Mouse (Mus musculus): ENCODE data around the gene Ccpg1.

DNA sequence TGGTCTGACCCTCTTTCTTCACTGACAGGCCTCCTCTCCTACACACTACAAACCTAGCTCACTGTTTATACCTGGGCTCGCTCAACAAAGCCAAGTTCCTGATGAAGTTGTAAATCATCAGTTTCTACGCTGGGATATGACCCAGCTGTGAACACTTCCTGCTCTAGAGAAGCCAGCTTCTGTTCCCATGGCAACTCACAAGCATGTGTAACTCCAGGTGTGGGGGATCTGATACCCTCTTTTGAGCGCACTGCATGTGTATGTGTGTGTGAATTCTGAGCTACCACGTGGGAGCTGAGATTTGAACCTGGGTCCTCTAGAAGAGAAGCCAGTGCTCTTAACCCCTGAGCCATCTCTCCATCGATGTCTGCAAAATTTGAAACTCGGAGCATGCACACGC, 35.7 kb upstream of the Ccpg1 start:
- TF ChIP-seq EP300 (optimal IDR thresholded peaks at IDR 0.05): no peak
- TF ChIP-seq CTCF (IDR thresholded peaks at IDR 0.05; ENCODE audit: low read depth): no peak
